Mouse (Mus musculus): ENCODE measurements at regions not wholly inside any gene's neighbourhood (a gene's known extent, or its start where the extent isn't known, plus 50 kb on each side); places are given as distances from the start of the nearest gene placed in this dataset.

GRCm38 (mm10) chr3:64898610-64899009 lies 54.0 kb upstream of the Vmn2r7 start:
- Histone ChIP-seq H3K9ac (no peak overlapping the region), H3K27me3 (no peaks in the 10 kb centered on the region), H3K9me3 (no peaks in the 10 kb centered on the region), H3K36me3 (no peaks in the 10 kb centered on the region), H3K4me3 (no peak overlapping the region), H3K27ac (no peak overlapping the region), H3K4me1 (replicated peaks) (no peaks in the 10 kb centered on the region), H3K4me2 (no peak overlapping the region)
- 67% methylated on average over 2 of the region's 2 CpGs for WGBS
- no peak for ATAC-seq (ENCODE audit: low FRiP score)

GRCm38 (mm10) chr3:64901317-64901892 lies 56.8 kb upstream of the Vmn2r7 start:
- Histone ChIP-seq H3K27me3 (no peaks in the 10 kb centered on the region), H3K9ac (no peak overlapping the region), H3K27ac (no peak overlapping the region), H3K4me3 (no peak overlapping the region), H3K4me2 (no peak overlapping the region), H3K36me3 (no peaks in the 10 kb centered on the region), H3K9me3 (no peaks in the 10 kb centered on the region), H3K4me1 (replicated peaks) (no peaks in the 10 kb centered on the region)
- WGBS, result 49% methylated on average over 2 of the region's 2 CpGs
- no peak for ATAC-seq (ENCODE audit: low FRiP score)

- Histone ChIP-seq H3K4me2 (peak overlapping the region; percentile 69), H3K9me3 (no peaks in the 10 kb centered on the region), H3K9ac (peak overlapping the region; percentile 69), H3K36me3 (no peaks in the 10 kb centered on the region), H3K27me3 (0 out of 2 replicates have a peak, but pooled peaks cover 4% of the 10 kb centered on the region), H3K4me1 (replicated peaks) (peaks cover 6% of the 10 kb centered on the region), H3K27ac (no peak overlapping the region), H3K4me3 (peak overlapping the region; percentile 44)
- ATAC-seq (ENCODE audit: low FRiP score), result 0 out of 2 replicates have a peak, but pooled peaks have one; percentile 28
- WGBS, result 9% methylated on average over 16 of the region's 16 CpGs
These were observed 104.7 kb upstream of the Vmn2r7 start for GRCm38 (mm10) chr3:64949307-64949706.

- WGBS, result 81% methylated on average over 5 of the region's 5 CpGs
- Histone ChIP-seq H3K27ac (no peak overlapping the region), H3K4me3 (no peak overlapping the region), H3K4me1 (replicated peaks) (no peaks in the 10 kb centered on the region), H3K4me2 (no peak overlapping the region), H3K36me3 (no peaks in the 10 kb centered on the region), H3K9ac (no peak overlapping the region), H3K27me3 (no peaks in the 10 kb centered on the region), H3K9me3 (no peaks in the 10 kb centered on the region)
- ATAC-seq (ENCODE audit: low FRiP score), result peak; percentile 43; the same call in 1 of the 2 replicates
These were observed 120.3 kb upstream of the Vmn2r7 start for GRCm38 (mm10) chr3:64964667-64965415.

GRCm38 (mm10) chr3:64965416-64965980 lies 120.9 kb upstream of the Vmn2r7 start:
- no peaks in the 10 kb centered on the region for H3K27me3 ChIP-seq
- H3K9me3 ChIP-seq, result no peaks in the 10 kb centered on the region
- no peak overlapping the region for H3K9ac ChIP-seq
- no peak for ATAC-seq (ENCODE audit: low FRiP score)
- no peak overlapping the region for H3K27ac ChIP-seq
- no peak overlapping the region for H3K4me2 ChIP-seq
- 75% methylated on average over 6 of the region's 6 CpGs for WGBS
- no peaks in the 10 kb centered on the region for H3K4me1 ChIP-seq (replicated peaks)
- H3K4me3 ChIP-seq, result no peak overlapping the region
- H3K36me3 ChIP-seq, result no peaks in the 10 kb centered on the region

- no peaks in the 10 kb centered on the region for H3K4me1 ChIP-seq (replicated peaks)
- no peaks in the 10 kb centered on the region for H3K36me3 ChIP-seq
- no peaks in the 10 kb centered on the region for H3K9me3 ChIP-seq
- no peak overlapping the region for H3K4me2 ChIP-seq
- no peak for ATAC-seq (ENCODE audit: low FRiP score)
- WGBS, result 52% methylated on average over 3 of the region's 3 CpGs
- no peak overlapping the region for H3K27ac ChIP-seq
- no peaks in the 10 kb centered on the region for H3K27me3 ChIP-seq
- H3K9ac ChIP-seq, result no peak overlapping the region
- no peak overlapping the region for H3K4me3 ChIP-seq
These were observed 123.7 kb upstream of the Vmn2r7 start for GRCm38 (mm10) chr3:64968275-64968674.

GRCm38 (mm10) chr3:64984369-64984768 lies 124.8 kb upstream of the Kcnab1 start:
- Histone ChIP-seq H3K9me3 (no peaks in the 10 kb centered on the region), H3K4me2 (no peak overlapping the region), H3K27ac (no peak overlapping the region), H3K4me1 (replicated peaks) (no peaks in the 10 kb centered on the region), H3K9ac (no peak overlapping the region), H3K4me3 (no peak overlapping the region), H3K36me3 (no peaks in the 10 kb centered on the region), H3K27me3 (no peaks in the 10 kb centered on the region)
- 0 out of 2 replicates have a peak, but pooled peaks have one; percentile 57 for ATAC-seq (ENCODE audit: low FRiP score)
- 66% methylated on average over 2 of the region's 2 CpGs for WGBS

- no peak for ATAC-seq (ENCODE audit: low FRiP score)
- no peak overlapping the region for H3K9ac ChIP-seq
- no peaks in the 10 kb centered on the region for H3K4me1 ChIP-seq (replicated peaks)
- no peaks in the 10 kb centered on the region for H3K9me3 ChIP-seq
- WGBS, result 86% methylated on average over 1 of the region's 1 CpGs
- H3K4me2 ChIP-seq, result no peak overlapping the region
- H3K4me3 ChIP-seq, result no peak overlapping the region
- H3K36me3 ChIP-seq, result no peaks in the 10 kb centered on the region
- no peaks in the 10 kb centered on the region for H3K27me3 ChIP-seq
- no peak overlapping the region for H3K27ac ChIP-seq
These were observed 121.5 kb upstream of the Kcnab1 start for GRCm38 (mm10) chr3:64987665-64988064.

- no peaks in the 10 kb centered on the region for H3K36me3 ChIP-seq
- H3K9ac ChIP-seq, result no peak overlapping the region
- no peak overlapping the region for H3K4me2 ChIP-seq
- no peaks in the 10 kb centered on the region for H3K9me3 ChIP-seq
- H3K4me1 ChIP-seq (replicated peaks), result no peaks in the 10 kb centered on the region
- no peaks in the 10 kb centered on the region for H3K27me3 ChIP-seq
- no peak overlapping the region for H3K27ac ChIP-seq
- ATAC-seq (ENCODE audit: low FRiP score), result no peak
- no peak overlapping the region for H3K4me3 ChIP-seq
- 79% methylated on average over 4 of the region's 4 CpGs for WGBS
These were observed 112.7 kb upstream of the Kcnab1 start for GRCm38 (mm10) chr3:64996451-64996850.

GRCm38 (mm10) chr3:64997552-64997951 lies 111.6 kb upstream of the Kcnab1 start:
- no peaks in the 10 kb centered on the region for H3K27me3 ChIP-seq
- no peaks in the 10 kb centered on the region for H3K4me1 ChIP-seq (replicated peaks)
- H3K27ac ChIP-seq, result no peak overlapping the region
- H3K4me2 ChIP-seq, result no peak overlapping the region
- H3K4me3 ChIP-seq, result no peak overlapping the region
- no peak for ATAC-seq (ENCODE audit: low FRiP score)
- H3K9ac ChIP-seq, result no peak overlapping the region
- H3K9me3 ChIP-seq, result no peaks in the 10 kb centered on the region
- no peaks in the 10 kb centered on the region for H3K36me3 ChIP-seq

- H3K36me3 ChIP-seq, result no peaks in the 10 kb centered on the region
- no peak overlapping the region for H3K9ac ChIP-seq
- no peak overlapping the region for H3K4me3 ChIP-seq
- no peak overlapping the region for H3K4me2 ChIP-seq
- ATAC-seq (ENCODE audit: low FRiP score), result no peak
- no peak overlapping the region for H3K27ac ChIP-seq
- H3K27me3 ChIP-seq, result no peaks in the 10 kb centered on the region
- H3K4me1 ChIP-seq (replicated peaks), result no peaks in the 10 kb centered on the region
- H3K9me3 ChIP-seq, result no peaks in the 10 kb centered on the region
- 81% methylated on average over 4 of the region's 4 CpGs for WGBS
These were observed 108.1 kb upstream of the Kcnab1 start for GRCm38 (mm10) chr3:65001131-65001530.

GRCm38 (mm10) chr3:65002578-65002977 lies 106.6 kb upstream of the Kcnab1 start:
- no peak overlapping the region for H3K9ac ChIP-seq
- ATAC-seq (ENCODE audit: low FRiP score), result no peak
- no peaks in the 10 kb centered on the region for H3K36me3 ChIP-seq
- H3K4me1 ChIP-seq (replicated peaks), result no peaks in the 10 kb centered on the region
- no peaks in the 10 kb centered on the region for H3K9me3 ChIP-seq
- H3K4me3 ChIP-seq, result no peak overlapping the region
- no peaks in the 10 kb centered on the region for H3K27me3 ChIP-seq
- H3K27ac ChIP-seq, result no peak overlapping the region
- no peak overlapping the region for H3K4me2 ChIP-seq

- no peaks in the 10 kb centered on the region for H3K36me3 ChIP-seq
- WGBS, result 81% methylated on average over 1 of the region's 1 CpGs
- no peak for ATAC-seq (ENCODE audit: low FRiP score)
- H3K4me3 ChIP-seq, result no peak overlapping the region
- no peaks in the 10 kb centered on the region for H3K4me1 ChIP-seq (replicated peaks)
- no peaks in the 10 kb centered on the region for H3K27me3 ChIP-seq
- H3K27ac ChIP-seq, result no peak overlapping the region
- H3K9me3 ChIP-seq, result no peaks in the 10 kb centered on the region
- no peak overlapping the region for H3K9ac ChIP-seq
- H3K4me2 ChIP-seq, result no peak overlapping the region
These were observed 103.1 kb upstream of the Kcnab1 start for GRCm38 (mm10) chr3:65006127-65006526.

Data from hindbrain, embryonic 13.5 days (tissue).